Mouse (Mus musculus) bone marrow, adult 2 months (tissue): ENCODE results near the gene Abhd16b. TPM values are rescaled to one million over a fixed set of nuclear protein-coding genes. Genes with fewer than 3 reads are reported as not detected.

ENCODE experiments used
- H3K27ac ChIP-seq: fragments of 200-500 bp; 2 replicates; pipeline ENCODE4 v1.5.1; 2012; ENCODE audit warnings: low read depth, mild to moderate bottlenecking, control low read depth, inconsistent platforms, low read length; ENCODE audit not compliant: control insufficient read depth, poor library complexity, insufficient read depth
- H3K4me1 ChIP-seq: fragments of 200-500 bp; 2 replicates; pipeline ENCODE4 v1.6.1; 2011; ENCODE audit warnings: low read length; ENCODE audit not compliant: control insufficient read depth, insufficient read depth
- H3K4me3 ChIP-seq: fragments of 200-500 bp; replicated peaks from 2 replicates; pipeline ENCODE3; 2011; ENCODE audit warnings: mild to moderate bottlenecking, low read depth, low read length, control low read depth; ENCODE audit not compliant: control insufficient read depth
- CTCF ChIP-seq: fragments of 200-500 bp; IDR thresholded peaks from 2 replicates; pipeline ENCODE4 v1.5.1; 2011; ENCODE audit warnings: low read length, control low read depth; ENCODE audit not compliant: control insufficient read depth, insufficient read depth
- POLR2A ChIP-seq: fragments of 200-500 bp; IDR thresholded peaks from 2 replicates; pipeline ENCODE4 v1.6.1; 2011; ENCODE audit warnings: low read depth, mild to moderate bottlenecking, control low read depth, low read length, borderline replicate concordance; ENCODE audit not compliant: control insufficient read depth
- WGBS: fragments of 180-500 bp; shearing (Covaris S2); methylation state at CpG from one replicate; pipeline ENCODE4 v1.1.7; 2018; 5-methylcytosine and 5-hydroxymethylcytosine counted together
- polyA plus RNA-seq: library from polyadenylated mRNA; stranded (reverse); fragments of >200 nt; gene quantifications from 2 replicates; pipeline ENCODE4 v1.2.4, GENCODE M21; 2011; ENCODE audit warnings: low replicate concordance; ENCODE audit not compliant: missing spikeins, insufficient read depth, insufficient read length

Gene Abhd16b
- polyA plus RNA-seq, 1 experiment = not detected

- Histone ChIP-seq H3K27ac (peak overlapping the region; percentile 100), H3K4me3 (peak overlapping the region; percentile 81), H3K4me1 (peaks cover 2% of the 10 kb centered on the region; the same call in 1 of the 2 replicates)
- WGBS = under 1% methylated on average over 17 of the region's 17 CpGs
- no peak for TF ChIP-seq POLR2A
- TF ChIP-seq CTCF = no peak
These were observed 27.9 kb downstream of the Abhd16b start for GRCm38 (mm10) chr2:181520936-181521227.

GRCm38 (mm10) chr2:181521491-181521890 lies 28.5 kb downstream of the Abhd16b start:
- WGBS = 40% methylated on average over 10 of the region's 10 CpGs
- H3K4me3 ChIP-seq = peak overlapping the region; percentile 77
- H3K4me1 ChIP-seq = peaks cover 2% of the 10 kb centered on the region; the same call in 1 of the 2 replicates
- H3K27ac ChIP-seq = no peak overlapping the region
- TF ChIP-seq POLR2A (no peak), CTCF (no peak)

- H3K4me1 ChIP-seq = peaks cover 2% of the 10 kb centered on the region; the same call in 1 of the 2 replicates
- 58% methylated on average over 5 of the region's 5 CpGs for WGBS
- no peak overlapping the region for H3K27ac ChIP-seq
- H3K4me3 ChIP-seq = no peak overlapping the region
- TF ChIP-seq CTCF (peak; percentile 42; the same call in 1 of the 2 replicates), POLR2A (no peak)
These were observed 29.8 kb downstream of the Abhd16b start for GRCm38 (mm10) chr2:181522811-181523210.

GRCm38 (mm10) chr2:181525526-181525925 lies 32.5 kb downstream of the Abhd16b start:
- TF ChIP-seq POLR2A (no peak), CTCF (no peak)
- Histone ChIP-seq H3K27ac (no peak overlapping the region), H3K4me1 (peaks cover 2% of the 10 kb centered on the region; the same call in 1 of the 2 replicates), H3K4me3 (no peak overlapping the region)
- 83% methylated on average over 5 of the region's 5 CpGs for WGBS

GRCm38 (mm10) chr2:181529076-181529475 lies 36.1 kb downstream of the Abhd16b start:
- Histone ChIP-seq H3K4me1 (no peaks in the 10 kb centered on the region; the same call in 1 of the 2 replicates), H3K4me3 (no peak overlapping the region), H3K27ac (no peak overlapping the region)
- TF ChIP-seq CTCF (no peak), POLR2A (no peak)
- 62% methylated on average over 1 of the region's 1 CpGs for WGBS

GRCm38 (mm10) chr2:181532589-181532988 lies 39.6 kb downstream of the Abhd16b start:
- 86% methylated on average over 3 of the region's 3 CpGs for WGBS
- no peak for TF ChIP-seq CTCF
- no peak for TF ChIP-seq POLR2A
- H3K4me3 ChIP-seq = no peak overlapping the region
- no peak overlapping the region for H3K27ac ChIP-seq
- H3K4me1 ChIP-seq = no peaks in the 10 kb centered on the region; the same call in 1 of the 2 replicates

GRCm38 (mm10) chr2:181536410-181536809 lies 43.4 kb downstream of the Abhd16b start:
- TF ChIP-seq CTCF = no peak
- TF ChIP-seq POLR2A = no peak
- H3K4me3 ChIP-seq = no peak overlapping the region
- WGBS = 42% methylated on average over 2 of the region's 2 CpGs
- H3K27ac ChIP-seq = peak overlapping the region; percentile 65; the same call in 1 of the 2 replicates
- no peaks in the 10 kb centered on the region; the same call in 1 of the 2 replicates for H3K4me1 ChIP-seq

GRCm38 (mm10) chr2:181537444-181538047 lies 44.5 kb downstream of the Abhd16b start:
- TF ChIP-seq CTCF (no peak), POLR2A (no peak)
- 20% methylated on average over 2 of the region's 2 CpGs for WGBS
- Histone ChIP-seq H3K27ac (peak overlapping the region; percentile 89), H3K4me3 (no peak overlapping the region), H3K4me1 (no peaks in the 10 kb centered on the region; the same call in 1 of the 2 replicates)
